Mouse (Mus musculus) heart, adult 11 months (tissue): ENCODE measurements around the gene Tra2b.
"Not testable (repeated sequence)": the region's sequence is repeated elsewhere in the genome, so short reads cannot be mapped to it uniquely, and the experiment has no call there.

ENCODE experiments used
- DNase-seq: peaks from one replicate; pipeline ENCODE4 v3.0.0; 2022

Tra2b gene

DNA sequence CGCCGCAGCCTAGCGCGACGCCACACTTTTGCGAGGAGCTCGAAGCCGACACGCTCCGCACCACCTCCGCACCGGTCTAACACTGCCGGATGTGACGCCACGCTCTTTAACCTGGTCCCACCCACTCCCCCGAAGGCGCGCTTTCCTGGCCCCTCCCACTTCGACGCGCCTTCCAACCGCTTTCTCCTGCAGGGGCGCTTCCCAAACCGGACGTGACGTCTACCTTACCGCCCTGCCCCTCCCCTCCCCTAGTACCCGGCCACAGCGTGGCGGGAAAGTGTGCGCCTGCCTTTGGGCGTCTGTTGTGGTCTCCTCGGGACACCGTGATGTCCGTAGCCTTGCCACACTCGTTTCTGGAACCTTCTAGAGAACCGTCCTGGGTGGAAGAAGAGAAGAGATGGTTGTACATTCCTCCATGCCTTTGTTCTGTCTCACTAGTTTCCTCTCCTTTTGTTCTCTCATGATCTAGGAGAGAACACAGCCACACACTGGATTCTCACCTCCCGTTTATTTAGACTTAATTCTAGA lies at the start of gene Tra2b:
TSS of gene Tra2b (minus strand) at position 157 of the 528 bp plus-strand sequence.
- peak; percentile 100 for DNase-seq

DNA sequence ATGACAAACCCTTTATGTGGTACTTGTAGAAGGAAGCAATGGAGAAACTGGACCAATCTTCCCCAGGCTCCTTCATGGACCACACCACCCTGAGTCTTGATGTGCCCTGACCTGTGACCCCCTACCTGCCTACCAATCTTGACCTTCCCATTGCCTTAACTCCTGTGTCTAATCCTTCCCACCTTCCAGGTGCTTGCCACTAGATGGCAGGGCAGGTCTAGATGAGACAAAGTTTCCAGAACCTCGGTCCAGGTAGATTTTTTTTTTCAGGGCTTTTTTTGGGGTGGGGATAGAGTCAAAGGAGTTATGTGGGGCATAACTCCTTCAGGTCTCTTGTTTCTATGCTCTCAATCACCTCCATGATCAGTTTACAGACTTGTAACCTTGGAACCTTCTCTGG lies 44.8 kb upstream of the Tra2b start:
- DNase-seq, result no peak

DNA sequence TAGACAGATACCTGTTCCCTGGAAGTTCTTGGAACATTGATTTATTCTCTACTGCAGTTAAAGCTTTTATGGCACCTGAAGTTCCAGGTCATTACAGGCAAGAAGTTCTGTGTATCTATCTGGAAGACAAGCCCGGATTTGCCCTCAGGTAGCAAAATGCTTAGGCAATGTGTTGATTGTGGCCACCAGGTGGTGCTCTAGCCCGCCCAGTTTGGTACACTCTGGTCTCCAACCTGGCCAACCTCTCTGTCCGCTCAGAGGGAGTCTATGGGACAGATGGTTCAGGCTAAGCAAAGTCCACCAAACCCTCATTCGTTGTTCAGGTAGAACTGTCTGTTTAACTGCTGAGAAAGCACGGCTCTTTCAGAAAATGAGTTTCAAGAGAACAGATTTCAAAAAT lies 36.8 kb upstream of the Tra2b start:
- peak; percentile 88 for DNase-seq

DNA sequence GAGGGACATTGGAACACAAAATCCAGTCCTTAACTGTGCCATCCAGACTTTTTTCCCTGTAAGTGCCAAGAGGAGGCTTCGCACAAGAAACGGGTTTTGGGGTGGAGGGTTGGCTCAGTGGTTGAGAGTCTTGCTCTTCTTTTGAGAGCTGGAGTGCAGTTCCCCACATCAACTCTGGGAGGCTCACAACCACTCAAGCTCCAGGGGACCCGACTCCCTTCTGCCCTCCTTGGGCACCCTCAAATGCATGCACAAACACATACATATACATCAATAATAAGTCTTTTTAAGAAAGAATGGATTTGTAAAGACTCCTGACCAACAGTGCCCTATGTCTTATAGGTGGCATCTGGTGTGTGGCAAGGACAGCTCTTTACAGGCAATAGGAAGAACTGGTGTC lies 35.6 kb upstream of the Tra2b start:
- DNase-seq, result no peak

DNA sequence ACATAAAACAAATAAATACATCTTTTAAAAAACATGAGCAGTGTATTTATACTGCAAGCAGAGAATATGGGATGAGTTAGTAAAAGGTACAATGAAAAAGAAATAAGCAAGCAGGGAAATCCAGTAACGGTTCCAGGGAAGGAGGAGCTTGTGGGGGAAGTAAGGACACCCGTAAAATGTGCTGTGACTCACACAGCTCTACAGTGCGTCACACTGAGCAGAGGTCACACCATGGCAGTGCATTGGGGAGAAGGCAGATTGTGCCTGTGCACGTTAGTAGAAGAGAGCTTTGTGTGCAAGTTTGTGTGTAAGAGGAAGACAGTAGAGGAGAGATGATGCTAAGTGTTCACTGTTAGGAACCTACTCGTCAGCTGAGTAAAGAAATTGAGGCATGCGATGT lies 31.1 kb upstream of the Tra2b start:
- DNase-seq, result no peak

DNA sequence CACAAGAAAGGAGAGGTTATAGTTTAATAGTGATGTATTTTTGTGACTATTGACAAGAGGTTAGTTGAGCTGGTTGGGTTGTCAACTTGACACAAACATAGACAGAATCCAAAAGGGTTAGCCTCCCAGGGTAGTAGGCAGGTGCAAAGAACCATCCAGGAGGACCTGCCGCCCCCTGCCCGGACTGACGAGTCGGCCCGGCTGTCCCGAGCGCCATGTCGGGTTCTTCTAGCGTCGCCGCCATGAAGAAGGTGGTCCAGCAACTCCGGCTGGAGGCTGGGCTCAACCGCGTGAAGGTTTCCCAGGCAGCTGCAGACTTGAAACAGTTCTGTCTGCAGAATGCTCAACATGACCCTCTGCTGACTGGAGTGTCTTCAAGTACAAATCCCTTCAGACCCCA lies 29.0 kb upstream of the Tra2b start:
- not testable (repeated sequence) for DNase-seq

DNA sequence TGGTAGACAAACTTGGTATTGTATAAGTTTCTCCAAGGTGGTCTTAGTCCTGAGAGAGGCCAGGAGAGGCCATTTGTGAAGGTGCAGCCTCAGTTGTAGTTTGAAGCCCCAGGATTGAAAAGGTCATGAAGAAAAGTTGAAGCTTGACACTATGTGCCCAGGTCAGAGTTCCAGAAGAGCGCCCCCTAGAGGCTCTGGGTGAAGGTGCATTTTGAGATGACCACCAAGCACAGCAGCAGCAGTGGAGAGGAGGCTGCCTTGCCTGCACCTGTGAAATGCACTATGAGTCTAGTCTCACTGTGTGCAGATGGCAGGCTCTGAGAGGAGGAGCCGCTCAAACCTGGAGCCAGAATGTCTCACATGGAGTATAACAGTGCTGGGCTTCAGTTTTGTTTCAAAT lies 27.8 kb upstream of the Tra2b start:
- no peak for DNase-seq

DNA sequence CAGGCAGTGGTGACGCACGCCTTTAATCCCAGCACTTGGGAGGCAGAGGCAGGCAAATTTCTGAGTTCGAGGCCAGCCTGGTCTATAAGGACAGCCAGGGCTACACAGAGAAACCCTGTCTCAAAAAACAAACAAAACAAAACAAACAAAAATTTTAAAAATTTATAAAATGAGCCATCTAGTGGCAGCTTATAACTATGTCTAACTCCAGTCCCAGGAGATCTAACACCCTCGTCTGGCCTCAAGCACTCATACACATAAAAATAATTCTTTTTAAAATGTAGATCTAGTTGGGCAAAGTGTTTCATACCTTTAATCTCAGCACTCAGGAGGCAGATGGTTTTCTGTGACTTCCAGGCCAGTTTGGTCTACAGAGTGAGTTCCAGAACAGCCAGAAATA lies 26.6 kb upstream of the Tra2b start:
- no peak for DNase-seq

DNA sequence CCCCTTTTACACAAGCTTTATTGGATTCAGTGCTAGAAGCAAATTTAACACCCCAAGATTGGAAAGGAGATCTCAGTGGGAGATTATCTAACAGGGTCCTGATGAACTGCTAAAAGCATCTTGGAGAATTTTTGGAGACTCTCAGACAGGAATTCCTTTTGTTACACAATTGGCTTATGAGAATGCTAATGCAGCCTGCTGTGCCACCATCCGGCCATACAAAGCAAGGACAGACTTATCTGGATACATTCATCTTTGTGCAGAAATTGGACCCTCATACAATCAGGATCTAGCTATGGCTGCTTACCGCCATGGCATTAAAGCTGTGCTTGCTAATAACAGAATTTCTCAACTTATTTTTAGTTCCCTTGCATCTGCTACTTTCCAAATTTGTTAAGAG lies 23.8 kb upstream of the Tra2b start:
- no peak for DNase-seq

DNA sequence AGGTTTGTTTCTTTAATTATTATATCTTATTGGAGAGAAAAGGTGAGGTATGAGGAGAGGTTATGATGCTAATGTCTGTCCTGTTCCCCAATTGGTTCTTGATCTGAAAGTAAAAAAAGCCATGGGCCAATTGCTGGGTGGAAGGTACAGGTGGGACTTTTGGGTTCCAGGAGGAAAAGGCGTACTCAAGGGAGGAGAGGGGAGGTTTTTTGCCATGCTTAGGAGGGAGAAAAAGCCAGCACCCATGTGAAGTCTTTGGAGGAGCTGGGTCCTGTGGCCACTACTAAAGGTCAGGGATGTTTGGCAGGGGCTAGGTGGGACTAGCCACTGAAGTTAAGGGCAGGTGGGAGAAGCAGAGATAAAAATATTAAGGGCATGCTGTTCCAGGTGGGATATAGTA lies 21.2 kb upstream of the Tra2b start:
- peak; percentile 82 for DNase-seq

DNA sequence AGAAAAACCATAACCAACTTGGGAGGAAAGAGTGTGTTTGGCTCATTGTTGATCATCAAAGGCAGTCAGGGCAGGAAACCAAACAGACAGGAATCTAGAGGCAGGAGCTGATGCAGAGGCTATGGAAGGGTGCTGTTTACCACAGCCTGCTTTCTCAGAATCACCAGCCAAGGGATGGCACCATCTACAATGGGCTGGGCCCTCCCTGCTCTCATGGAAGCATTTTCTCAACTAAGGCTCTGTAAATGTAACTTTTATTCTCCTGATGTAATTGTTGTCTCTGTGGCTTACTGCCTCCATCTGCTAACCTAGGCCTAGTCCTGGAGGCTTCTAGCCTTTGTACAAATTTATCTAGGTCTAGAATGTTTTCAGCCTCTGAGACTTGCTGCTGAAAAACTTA lies 10.7 kb upstream of the Tra2b start:
- DNase-seq, result peak; percentile 64

DNA sequence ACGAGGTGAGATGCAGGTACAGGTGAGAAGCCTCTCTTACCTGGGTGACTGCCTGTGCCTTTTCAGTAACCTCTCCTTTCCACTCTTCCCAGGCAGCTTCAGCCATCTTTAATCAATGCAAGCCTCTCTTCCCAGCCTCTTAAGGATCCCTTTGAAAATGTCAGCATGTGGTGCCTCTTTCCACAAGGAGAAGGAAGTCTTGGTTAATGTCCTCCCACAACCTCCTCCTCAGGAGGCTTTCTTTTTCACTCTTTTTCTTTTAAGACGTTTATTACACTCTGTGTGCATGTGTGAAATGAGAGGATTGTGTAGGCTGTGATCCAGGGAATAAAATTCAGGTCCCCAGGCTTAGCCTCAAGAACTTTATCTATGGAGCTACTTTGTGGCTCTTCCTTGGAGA lies 9.3 kb upstream of the Tra2b start:
- no peak for DNase-seq

DNA sequence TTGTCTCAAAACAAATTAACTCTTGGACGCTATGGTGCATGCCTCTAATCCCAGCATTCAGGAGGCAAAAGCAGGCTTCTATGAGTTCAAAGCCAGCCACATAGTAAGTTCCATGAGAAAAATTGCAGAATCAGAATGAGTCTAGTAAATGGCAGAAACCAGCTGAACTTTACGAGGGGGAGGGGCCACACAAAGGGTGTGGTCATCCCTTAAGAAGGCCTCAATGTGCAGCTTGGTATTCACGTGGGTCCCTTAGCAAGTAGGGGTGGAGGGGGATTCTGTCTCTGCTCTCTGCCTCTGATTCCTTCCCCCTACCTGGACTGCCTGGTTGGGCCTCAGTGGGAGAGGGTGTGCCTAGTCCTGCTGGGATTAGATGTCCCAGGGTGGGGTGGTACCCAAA lies 4.7 kb upstream of the Tra2b start:
- DNase-seq, result peak; percentile 82

DNA sequence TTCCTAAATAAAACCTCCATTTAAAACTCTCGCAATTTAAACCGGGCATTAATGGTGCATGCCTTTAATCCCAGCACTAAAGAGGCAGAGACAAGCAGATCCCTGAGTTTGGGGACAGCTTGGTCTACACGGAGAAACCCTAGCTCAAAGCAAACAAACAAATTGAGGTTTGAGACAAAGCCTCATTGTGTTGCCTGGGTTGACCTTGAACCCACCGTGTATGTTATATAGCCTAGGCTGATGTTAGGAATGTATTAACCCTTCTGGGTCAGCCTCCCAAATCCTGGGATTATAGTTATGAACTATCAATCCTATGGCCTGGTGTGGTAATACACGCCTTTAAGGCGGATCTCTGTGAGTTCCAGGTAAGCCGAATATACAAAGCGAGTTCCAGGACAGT lies 579 bp upstream of the Tra2b start:
- no peak for DNase-seq

DNA sequence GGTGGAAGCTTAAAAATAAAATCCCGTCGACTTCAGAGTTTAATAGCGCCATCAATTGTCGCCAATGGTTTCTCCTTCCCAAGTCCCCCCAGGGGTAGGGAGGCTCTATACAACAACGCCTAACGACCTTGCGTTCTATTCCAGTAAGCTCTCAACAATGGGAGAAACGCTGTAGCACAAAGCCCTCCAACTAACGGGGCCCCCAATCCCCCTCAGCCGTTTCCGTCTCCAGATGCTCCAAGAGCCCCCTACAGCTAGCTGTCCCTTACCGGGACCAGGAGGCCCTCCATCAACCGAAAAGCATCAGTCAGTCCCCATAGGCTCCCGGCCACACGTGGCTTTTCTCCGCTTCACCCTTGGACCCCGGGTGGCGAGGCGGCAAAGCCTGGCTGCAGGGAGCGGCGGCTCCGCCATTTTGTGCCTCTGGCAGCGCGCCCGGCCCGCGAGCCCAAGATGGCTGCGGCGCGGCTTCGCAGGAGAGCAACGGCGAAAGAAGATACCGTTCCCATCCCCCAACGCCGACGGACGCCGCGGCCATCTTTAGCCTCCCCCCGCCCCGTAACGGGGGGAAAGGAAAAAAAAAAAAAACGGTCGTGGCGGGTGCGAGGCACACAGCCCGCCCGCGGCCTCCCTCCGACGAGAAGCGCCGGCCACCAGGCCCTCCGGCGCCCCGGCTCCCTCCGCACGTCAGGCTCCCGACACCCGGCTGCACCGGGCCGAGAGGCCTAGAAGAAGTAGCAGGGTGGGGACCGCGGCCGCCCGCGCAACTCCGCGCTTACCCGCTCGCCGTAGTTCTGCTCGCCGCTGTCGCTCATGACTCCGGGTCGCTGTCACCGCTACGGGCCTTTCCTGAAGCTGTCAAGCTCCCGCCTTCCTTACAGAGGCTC lies 600 bp downstream of the Tra2b start:
- peak; percentile 98 for DNase-seq

DNA sequence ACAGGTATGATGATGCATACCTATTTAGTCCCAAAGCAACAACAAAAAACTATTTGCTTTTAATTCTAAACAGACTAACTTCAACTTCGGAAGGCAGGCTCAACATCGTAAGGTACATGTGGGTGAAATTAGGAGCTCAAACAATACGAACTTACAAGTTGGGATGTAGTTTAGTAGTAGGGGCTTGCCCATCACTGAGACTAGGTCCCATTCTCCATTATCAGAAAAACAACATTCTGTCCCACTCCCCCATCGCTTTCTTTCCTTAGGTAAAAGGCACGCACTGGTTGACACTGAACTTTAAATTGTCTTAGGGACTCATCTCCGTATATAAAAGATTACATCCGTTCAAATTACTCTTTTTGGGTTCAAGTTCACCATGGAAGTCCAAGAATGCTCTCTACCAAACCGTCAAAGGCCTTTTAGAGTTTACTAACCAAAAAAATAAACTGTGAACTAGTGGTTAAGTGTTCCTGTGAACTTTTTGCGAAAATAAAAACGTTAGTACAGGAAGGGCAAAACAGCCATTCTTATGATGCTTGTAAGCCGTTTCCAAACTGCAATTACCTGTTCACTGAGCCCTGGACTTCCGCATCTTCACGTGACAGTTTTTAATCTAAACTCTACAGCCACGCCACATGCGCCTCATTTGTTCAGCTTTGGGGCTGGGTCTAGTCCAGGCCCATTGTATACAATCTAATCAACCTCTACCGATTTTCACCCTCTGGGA lies 1.4 kb downstream of the Tra2b start:
- DNase-seq, result no peak

DNA sequence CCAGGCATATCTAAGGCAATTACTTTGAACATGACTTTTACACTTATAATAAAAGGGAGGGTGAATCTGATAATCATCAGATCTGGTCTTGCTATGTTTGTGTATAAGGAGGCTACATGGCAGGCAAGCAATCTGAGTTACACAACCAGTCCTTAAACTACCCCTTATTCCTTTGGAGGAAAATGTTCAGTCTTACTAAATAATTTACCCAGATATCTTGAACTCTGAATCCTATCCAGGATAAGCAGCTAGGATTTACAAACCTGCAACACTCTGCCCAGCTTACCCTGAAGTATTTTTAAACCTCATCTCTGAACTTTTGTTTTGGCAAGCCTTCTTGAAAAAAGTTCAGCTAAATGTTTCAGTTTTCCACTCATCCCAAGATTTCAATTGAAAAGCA lies 2.7 kb downstream of the Tra2b start:
- DNase-seq, result no peak

DNA sequence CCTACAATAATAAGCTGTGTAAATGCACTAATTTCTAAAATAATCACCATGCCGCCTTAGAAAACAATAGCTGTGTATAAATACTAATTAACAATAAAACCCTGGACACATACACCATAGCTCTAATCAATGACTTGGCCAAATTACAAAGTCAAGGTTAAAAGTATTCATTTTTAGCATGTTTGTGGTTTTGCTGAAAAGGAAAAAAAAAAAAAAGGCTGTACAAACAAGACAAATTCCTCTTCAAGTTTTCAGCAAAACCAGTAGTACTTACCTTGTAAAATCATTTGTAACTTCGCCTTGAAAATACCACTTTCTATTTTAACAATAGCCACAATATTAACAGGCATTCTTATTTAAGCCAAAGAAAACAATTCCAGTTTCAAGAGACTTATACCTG lies 4.2 kb downstream of the Tra2b start:
- DNase-seq, result no peak

DNA sequence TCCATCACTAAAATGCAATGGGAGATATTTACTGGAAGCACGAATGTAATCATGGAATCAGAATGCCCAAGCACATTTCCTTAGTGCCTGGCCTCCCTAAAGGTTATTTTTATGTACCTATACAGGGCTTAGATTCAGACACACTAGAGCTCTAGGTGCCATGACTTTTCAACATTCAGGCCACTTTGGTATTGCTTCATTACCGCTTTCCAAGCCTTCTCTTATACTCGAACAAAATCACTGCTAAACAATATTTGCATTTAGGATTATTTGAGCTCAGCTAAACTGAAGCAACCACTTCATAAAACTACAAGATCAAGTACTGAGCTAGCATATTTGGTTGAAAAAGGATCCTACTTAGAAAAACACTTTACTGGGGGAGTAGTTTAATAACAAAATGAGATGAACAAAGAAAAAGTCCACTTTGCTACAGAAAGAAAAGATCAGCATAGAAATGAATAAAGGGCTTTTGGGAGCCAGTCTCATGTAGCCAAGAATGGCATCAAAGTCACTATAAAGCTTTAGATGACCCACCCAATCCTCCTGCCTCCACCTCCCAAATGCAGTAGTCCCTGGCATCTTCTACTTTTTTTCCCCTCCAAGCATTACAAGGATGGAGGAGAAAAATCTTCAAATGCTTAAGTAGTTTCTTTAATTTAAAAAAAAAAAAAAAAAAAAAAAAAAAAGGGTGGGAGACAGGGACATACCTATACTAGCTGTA lies 5.2 kb downstream of the Tra2b start:
- DNase-seq, result no peak

DNA sequence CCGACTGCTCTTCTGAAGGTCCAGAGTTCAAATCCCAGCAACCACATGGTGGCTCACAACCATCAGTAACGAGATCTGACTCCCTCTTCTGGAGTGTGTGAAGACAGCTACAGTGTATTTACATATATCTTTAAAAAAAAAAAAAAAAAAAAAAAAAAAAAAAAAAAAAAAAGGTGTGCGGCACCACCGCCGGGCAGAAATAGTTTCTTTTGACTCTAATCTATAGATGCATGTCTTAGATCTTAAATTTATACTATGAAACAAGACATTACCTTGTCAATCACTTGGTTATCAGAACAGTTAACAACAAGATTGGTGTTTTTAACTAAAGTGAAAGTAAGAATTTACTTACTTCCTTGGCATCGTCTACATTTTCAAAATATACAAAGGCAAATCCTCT lies 13.6 kb downstream of the Tra2b start:
- DNase-seq, result not testable (repeated sequence)

DNA sequence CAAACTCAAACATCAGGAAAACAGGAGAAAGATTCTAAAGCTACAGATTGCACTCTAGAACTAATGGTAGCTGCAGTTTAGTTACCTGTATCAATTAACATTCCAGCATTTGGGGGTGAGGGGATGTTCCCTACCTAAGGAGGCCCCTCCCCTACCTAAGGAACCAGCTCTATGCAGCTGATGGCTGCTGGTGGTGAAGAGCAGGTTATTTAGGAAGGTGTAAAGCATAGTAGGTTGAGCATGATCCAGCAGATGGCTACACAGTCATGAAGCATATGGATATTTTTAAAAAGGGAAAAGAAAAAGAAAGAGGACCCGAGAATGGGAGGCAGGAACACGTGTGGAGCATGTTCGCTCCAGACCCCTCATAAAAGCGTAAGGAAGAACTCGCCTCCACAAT lies 15.5 kb downstream of the Tra2b start:
- DNase-seq, result no peak

DNA sequence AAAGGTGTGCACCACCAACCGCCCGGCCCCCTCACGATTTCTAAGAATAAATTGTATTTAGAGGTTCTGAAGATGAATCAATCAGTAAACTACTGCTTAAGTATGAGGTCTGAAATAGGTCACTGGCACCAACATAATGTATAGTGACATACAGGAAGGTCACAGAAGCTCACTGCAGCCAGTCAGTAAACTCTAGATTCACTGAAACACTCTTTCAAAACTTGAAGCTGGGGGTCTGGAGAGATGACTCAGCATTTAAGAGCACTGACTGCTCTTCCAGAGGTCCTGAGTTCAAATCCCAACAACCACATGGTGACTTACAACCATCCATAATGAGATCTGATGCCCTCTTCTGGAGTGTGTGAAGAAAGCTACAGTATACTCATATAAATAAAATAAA lies 16.1 kb downstream of the Tra2b start:
- DNase-seq, result peak; percentile 76

DNA sequence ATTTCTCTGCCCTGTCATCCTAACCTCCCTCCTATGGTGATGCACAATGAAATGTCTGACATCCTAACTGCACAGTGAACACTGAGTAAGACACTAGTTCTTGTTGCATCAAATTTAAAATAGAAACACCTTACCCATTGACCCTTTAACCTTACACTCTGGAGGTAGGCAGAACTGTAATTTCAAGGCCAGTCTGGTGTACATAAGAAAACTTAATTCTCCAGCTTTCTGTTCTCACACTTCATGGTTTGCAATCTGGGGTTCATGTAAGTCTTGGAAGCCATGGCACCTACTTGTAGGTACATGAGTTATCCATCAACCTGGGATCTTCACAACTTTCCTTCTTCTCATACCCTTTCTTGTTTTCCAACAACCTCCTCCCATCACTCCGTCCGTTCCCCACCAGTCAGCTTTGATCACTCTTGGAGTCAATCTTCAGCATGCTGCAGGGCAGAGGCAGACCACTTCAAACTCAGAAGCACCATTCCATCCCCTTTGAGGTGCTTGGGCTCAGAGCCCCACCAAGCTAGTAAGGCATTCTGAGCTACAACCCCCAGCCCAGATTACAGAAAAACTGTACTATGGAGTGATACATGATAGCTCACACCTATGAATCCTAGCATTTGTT lies 23.5 kb downstream of the Tra2b start:
- DNase-seq, result peak; percentile 82
